Mouse (Mus musculus) testis, adult 2 months (tissue): ENCODE measurements at regions not wholly inside any gene's neighbourhood (a gene's known extent, or its start where the extent isn't known, plus 50 kb on each side); places are given as distances from the start of the nearest gene placed in this dataset.

Experiments used
- CTCF ChIP-seq: fragments of 200-500 bp; IDR thresholded peaks from 2 replicates; pipeline ENCODE4 v1.5.1; 2012; ENCODE audit warnings: low read depth, mild to moderate bottlenecking, inconsistent platforms, low read length, moderate library complexity; ENCODE audit not compliant: control insufficient read depth, insufficient read depth, insufficient replicate concordance
- POLR2A ChIP-seq: fragments of 200-500 bp; IDR thresholded peaks from 2 replicates; pipeline ENCODE4 v1.6.1; 2012; ENCODE audit warnings: low read depth, mild to moderate bottlenecking, inconsistent platforms, low read length, moderate library complexity; ENCODE audit not compliant: control insufficient read depth

DNA sequence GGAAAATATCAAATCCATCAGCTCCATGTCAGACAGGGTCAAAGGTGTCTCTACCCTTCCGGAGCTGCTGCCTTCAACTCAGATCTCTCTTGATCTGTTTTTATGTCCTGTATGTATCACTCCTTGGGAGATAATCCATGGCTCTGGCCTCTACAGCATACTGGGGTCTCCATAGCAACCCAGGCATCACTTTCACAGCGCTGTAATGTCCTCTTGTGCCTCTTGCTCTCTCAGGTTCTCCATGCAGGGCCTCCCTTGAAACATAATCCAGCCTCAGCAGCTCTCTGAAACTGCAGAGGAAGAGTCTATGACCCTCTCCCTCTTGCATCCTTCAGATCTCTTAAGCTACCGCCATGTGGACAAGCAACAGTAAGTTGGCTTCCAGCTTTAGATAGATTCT lies 118.5 kb upstream of the Kcnj15 start:
- no peak for TF ChIP-seq POLR2A
- TF ChIP-seq CTCF: no peak
